Mouse (Mus musculus): ENCODE measurements around the gene Gpr62.

Gene Gpr62

DNA sequence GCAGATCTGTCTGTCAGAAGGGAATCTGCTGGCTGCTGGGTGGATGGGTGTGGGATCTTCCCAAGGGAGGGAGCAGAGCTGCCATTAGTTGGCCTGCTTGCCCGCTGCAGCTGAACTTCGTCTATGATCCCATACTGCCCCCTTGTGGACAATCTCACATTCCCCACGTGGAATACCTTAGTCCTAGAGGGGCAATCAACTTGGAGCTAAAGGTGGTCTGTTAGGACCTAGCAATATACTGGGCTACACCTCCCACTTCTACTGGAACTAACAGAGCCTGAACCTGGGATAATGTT lies 43.9 kb downstream of the Gpr62 start:
- peak; percentile 92 for DNase-seq (ENCODE audit: low read depth, low spot score)

DNA sequence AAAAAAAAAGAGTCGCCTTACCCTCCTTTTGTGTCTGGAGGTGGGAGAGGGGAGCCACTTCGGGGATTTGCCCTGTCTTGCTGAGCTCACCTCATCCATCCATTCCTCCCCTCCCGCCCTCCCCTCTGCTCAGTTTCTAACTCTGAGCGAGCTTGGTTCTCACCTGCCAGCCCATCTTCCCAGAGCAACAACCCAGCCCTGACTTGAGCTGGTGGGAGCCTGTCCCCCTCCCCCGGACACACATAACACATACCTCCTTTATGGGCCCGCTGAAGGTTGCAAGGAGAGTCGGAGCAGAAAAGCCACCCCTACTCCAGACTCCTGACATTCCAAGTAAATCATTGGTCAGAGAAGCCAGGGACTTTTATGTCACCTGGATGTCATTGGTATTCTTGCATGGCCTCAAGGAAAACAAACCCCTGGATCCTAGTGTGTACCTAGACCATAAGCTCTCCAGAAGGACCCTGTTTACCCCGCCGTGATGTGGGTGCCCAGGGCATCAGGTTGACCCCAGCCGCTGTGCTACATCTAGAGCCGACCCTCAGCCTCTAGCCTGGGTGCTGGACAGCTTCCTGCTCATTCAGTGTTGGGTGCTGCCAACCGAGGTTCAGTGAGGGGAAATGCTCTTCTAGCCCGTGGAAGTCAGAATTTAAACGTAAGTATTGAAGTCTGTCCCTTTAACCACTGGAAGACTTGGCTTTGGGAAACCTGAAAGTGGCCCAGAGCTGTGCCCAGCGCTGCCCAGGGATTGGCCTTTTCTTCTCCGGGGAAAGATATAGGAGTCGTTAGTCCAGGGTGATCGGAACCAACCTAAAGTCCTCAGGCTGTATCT lies 44.5 kb downstream of the Gpr62 start:
- no peak for DNase-seq (ENCODE audit: low read depth, low spot score)

DNA sequence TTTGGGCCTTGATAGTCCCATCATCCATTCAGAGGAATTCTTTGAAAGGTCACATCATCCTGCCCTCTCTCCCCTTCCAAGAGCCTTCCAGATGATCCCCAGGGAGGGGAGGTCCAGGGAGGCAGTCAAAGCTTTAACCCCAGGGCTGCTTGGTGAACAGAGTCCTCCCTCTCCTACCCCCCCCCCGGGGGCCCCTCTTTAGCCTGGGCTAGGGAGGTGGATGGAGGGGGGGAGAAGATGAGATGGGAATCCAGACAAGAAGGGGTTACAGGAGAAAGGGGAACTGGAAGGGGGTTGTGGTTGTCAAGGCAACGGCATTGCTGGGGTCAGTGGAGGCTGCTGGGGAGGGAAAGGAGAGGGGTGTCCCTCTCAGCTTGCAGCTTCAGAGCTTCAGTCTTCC lies 45.1 kb downstream of the Gpr62 start:
- no peak for DNase-seq (ENCODE audit: low read depth, low spot score)

DNA sequence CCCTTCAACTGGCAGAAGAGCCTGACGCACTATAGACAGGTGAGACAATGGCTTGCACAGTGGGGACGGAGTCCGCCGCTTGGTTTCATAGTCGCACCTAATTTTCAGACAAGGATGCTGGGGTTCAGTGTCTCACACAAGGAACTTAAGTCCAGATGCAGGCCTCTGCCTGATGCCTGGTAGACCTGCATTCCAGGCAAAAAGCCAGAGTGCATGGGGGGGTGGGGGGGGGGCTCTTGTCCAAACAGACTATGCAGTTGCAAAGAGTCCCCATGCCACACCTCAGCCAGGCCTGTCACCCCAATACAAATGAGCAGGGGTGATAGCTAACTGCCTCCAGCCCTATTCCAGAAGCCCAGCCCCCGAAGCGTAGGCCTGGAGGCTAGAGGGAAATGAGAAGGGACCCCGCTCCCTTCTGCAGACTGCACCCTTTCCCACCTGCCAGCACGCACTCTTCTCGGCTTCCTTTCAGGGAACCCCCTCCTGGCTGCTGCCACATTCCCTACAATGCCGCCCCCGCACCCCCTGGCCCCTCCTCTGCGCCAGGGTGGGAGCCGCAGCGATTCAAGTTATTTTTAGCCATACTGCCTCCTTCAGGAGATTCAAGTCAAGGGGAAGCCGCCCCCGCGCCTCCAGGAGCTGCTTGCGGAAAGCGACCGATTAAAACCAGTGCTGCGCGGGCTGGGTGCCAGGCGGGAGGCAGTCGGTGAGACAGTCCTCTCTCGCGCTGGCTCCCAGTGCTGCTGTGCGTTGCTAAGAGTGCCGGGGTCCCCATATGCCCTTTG lies 47.7 kb downstream of the Gpr62 start:
- DNase-seq (ENCODE audit: low read depth, low spot score), result peak; percentile 76

DNA sequence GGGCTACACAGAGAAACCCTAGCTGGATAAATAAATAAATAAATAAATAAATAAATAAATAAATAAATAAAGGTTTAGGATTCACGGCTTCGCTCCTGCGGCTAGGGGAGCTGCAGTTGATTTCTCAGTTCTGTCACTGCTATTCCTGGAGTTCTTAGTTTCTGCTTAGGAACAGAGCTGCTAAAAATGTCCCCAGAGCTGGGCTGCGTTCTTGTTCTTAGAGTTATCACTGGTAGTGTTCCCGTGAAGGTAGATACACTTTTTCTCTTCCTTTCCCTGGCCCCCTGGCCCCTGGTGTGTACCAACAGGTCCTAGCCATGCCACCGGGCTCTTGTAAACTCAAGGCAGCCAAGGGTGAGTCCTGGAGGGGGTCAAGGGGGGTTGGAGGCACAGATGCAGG lies 48.9 kb downstream of the Gpr62 start:
- no peak for DNase-seq (ENCODE audit: low read depth, low spot score)

Data from R1 (cell line).